Mouse (Mus musculus): ENCODE results near the gene Dusp10. TPM values are rescaled to one million over a fixed set of nuclear protein-coding genes. Genes with fewer than 3 reads are reported as not detected.
A peak's percentile ranks its signal among the peaks of the same experiment; 100 is the strongest.

The Dusp10 gene
- polyA plus RNA-seq, 1 experiment: 14.6 TPM

- Histone ChIP-seq H3K79me2 (ENCODE audit: control insufficient read depth, insufficient read depth) (peaks cover 42% of the 10 kb centered on the region), H3K4me2 (ENCODE audit: low read depth) (no peak overlapping the region), H3K36me3 (ENCODE audit: control insufficient read depth, insufficient read depth) (peaks cover 28% of the 10 kb centered on the region), H3ac (ENCODE audit: control insufficient read depth, insufficient read length) (no peak overlapping the region), H3K27me3 (ENCODE audit: control insufficient read depth, insufficient read depth, insufficient read length) (no peaks in the 10 kb centered on the region), H3K4me3 (no peak overlapping the region)
- TF ChIP-seq MYOD1 (IDR thresholded peaks at IDR 0.05; ENCODE audit: control insufficient read depth in 1 of 3, insufficient read length in 2 of 3, low read depth in 2 of 3) (no peak), POLR2AphosphoS2 (IDR thresholded peaks at IDR 0.05; ENCODE audit: insufficient read length, low read depth) (no peak), SRF (IDR thresholded peaks at IDR 0.05; ENCODE audit: control insufficient read depth, insufficient read length, low read depth) (no peak), TCF3 (IDR thresholded peaks at IDR 0.05; ENCODE audit: insufficient read length, low read depth) (no peak), USF1 (IDR thresholded peaks at IDR 0.05; ENCODE audit: low read depth) (no peak), MYOG (IDR thresholded peaks at IDR 0.05; ENCODE audit: control insufficient read depth in 1 of 3, insufficient read depth in 1 of 3, insufficient read length in 2 of 3, low read depth in 2 of 3) (no peak), E2F4 (IDR thresholded peaks at IDR 0.05; ENCODE audit: insufficient read depth) (no peak), CEBPB (IDR thresholded peaks at IDR 0.05; ENCODE audit: insufficient read depth, poor library complexity, severe bottlenecking) (no peak), REST (IDR thresholded peaks at IDR 0.05; ENCODE audit: insufficient read depth, insufficient read length) (no peak), MAX (IDR thresholded peaks at IDR 0.05; ENCODE audit: low read depth) (no peak), TCF12 (IDR thresholded peaks at IDR 0.05; ENCODE audit: insufficient read depth, poor library complexity, severe bottlenecking) (no peak), POLR2A (IDR thresholded peaks at IDR 0.05; ENCODE audit: insufficient read length, low read depth) (no peak)
Measured at GRCm38 (mm10) chr1:184067704-184068558, 54.8 kb downstream of the Dusp10 start.

- no peak overlapping the region for H3K4me3 ChIP-seq
- no peaks in the 10 kb centered on the region for H3K27me3 ChIP-seq (ENCODE audit: control insufficient read depth, insufficient read depth, insufficient read length)
- H3K4me2 ChIP-seq (ENCODE audit: low read depth): no peak overlapping the region
- TF ChIP-seq SRF (IDR thresholded peaks at IDR 0.05; ENCODE audit: control insufficient read depth, insufficient read length, low read depth): no peak
- no peak for TF ChIP-seq MYOD1 (IDR thresholded peaks at IDR 0.05; ENCODE audit: control insufficient read depth in 1 of 3, insufficient read length in 2 of 3, low read depth in 2 of 3)
- no peak for TF ChIP-seq E2F4 (IDR thresholded peaks at IDR 0.05; ENCODE audit: insufficient read depth)
- no peak overlapping the region for H3ac ChIP-seq (ENCODE audit: control insufficient read depth, insufficient read length)
- peaks cover 38% of the 10 kb centered on the region for H3K36me3 ChIP-seq (ENCODE audit: control insufficient read depth, insufficient read depth)
- H3K79me2 ChIP-seq (ENCODE audit: control insufficient read depth, insufficient read depth): peaks cover 33% of the 10 kb centered on the region
Measured at GRCm38 (mm10) chr1:184068971-184069370, 55.9 kb downstream of the Dusp10 start.

GRCm38 (mm10) chr1:184076065-184076464, 63.0 kb downstream of the Dusp10 start:
- Histone ChIP-seq H3K4me3 (no peak overlapping the region), H3K27me3 (ENCODE audit: control insufficient read depth, insufficient read depth, insufficient read length) (no peaks in the 10 kb centered on the region), H3ac (ENCODE audit: control insufficient read depth, insufficient read length) (no peak overlapping the region), H3K79me2 (ENCODE audit: control insufficient read depth, insufficient read depth) (no peaks in the 10 kb centered on the region), H3K4me2 (ENCODE audit: low read depth) (peak overlapping the region; percentile 50), H3K36me3 (ENCODE audit: control insufficient read depth, insufficient read depth) (peaks cover 31% of the 10 kb centered on the region)
- no peak for TF ChIP-seq MAX (IDR thresholded peaks at IDR 0.05; ENCODE audit: low read depth)
- TF ChIP-seq MYOD1 (IDR thresholded peaks at IDR 0.05; ENCODE audit: control insufficient read depth in 1 of 3, insufficient read length in 2 of 3, low read depth in 2 of 3): no peak
- no peak for TF ChIP-seq TCF12 (IDR thresholded peaks at IDR 0.05; ENCODE audit: insufficient read depth, poor library complexity, severe bottlenecking)
- no peak for TF ChIP-seq POLR2A (IDR thresholded peaks at IDR 0.05; ENCODE audit: insufficient read length, low read depth)
- TF ChIP-seq REST (IDR thresholded peaks at IDR 0.05; ENCODE audit: insufficient read depth, insufficient read length): no peak
- no peak for TF ChIP-seq USF1 (IDR thresholded peaks at IDR 0.05; ENCODE audit: low read depth)
- TF ChIP-seq E2F4 (IDR thresholded peaks at IDR 0.05; ENCODE audit: insufficient read depth): no peak
- no peak for TF ChIP-seq MYOG (IDR thresholded peaks at IDR 0.05; ENCODE audit: control insufficient read depth in 1 of 3, insufficient read depth in 1 of 3, insufficient read length in 2 of 3, low read depth in 2 of 3)
- TF ChIP-seq POLR2AphosphoS2 (IDR thresholded peaks at IDR 0.05; ENCODE audit: insufficient read length, low read depth): no peak
- no peak for TF ChIP-seq SRF (IDR thresholded peaks at IDR 0.05; ENCODE audit: control insufficient read depth, insufficient read length, low read depth)
- TF ChIP-seq TCF3 (IDR thresholded peaks at IDR 0.05; ENCODE audit: insufficient read length, low read depth): no peak
- no peak for TF ChIP-seq CEBPB (IDR thresholded peaks at IDR 0.05; ENCODE audit: insufficient read depth, poor library complexity, severe bottlenecking)

- TF ChIP-seq TCF3 (IDR thresholded peaks at IDR 0.05; ENCODE audit: insufficient read length, low read depth): no peak
- TF ChIP-seq REST (IDR thresholded peaks at IDR 0.05; ENCODE audit: insufficient read depth, insufficient read length): no peak
- no peak for TF ChIP-seq CEBPB (IDR thresholded peaks at IDR 0.05; ENCODE audit: insufficient read depth, poor library complexity, severe bottlenecking)
- no peak for TF ChIP-seq SRF (IDR thresholded peaks at IDR 0.05; ENCODE audit: control insufficient read depth, insufficient read length, low read depth)
- no peaks in the 10 kb centered on the region for H3K27me3 ChIP-seq (ENCODE audit: control insufficient read depth, insufficient read depth, insufficient read length)
- no peak overlapping the region for H3K4me3 ChIP-seq
- no peaks in the 10 kb centered on the region for H3K79me2 ChIP-seq (ENCODE audit: control insufficient read depth, insufficient read depth)
- peaks cover 26% of the 10 kb centered on the region for H3K36me3 ChIP-seq (ENCODE audit: control insufficient read depth, insufficient read depth)
- H3ac ChIP-seq (ENCODE audit: control insufficient read depth, insufficient read length): no peak overlapping the region
- peak overlapping the region; percentile 50 for H3K4me2 ChIP-seq (ENCODE audit: low read depth)
Measured at GRCm38 (mm10) chr1:184076756-184077155, 63.7 kb downstream of the Dusp10 start.

- Histone ChIP-seq H3K4me2 (ENCODE audit: low read depth) (no peak overlapping the region), H3K36me3 (ENCODE audit: control insufficient read depth, insufficient read depth) (peaks cover 10% of the 10 kb centered on the region), H3K4me3 (no peak overlapping the region), H3K79me2 (ENCODE audit: control insufficient read depth, insufficient read depth) (no peaks in the 10 kb centered on the region), H3K27me3 (ENCODE audit: control insufficient read depth, insufficient read depth, insufficient read length) (no peaks in the 10 kb centered on the region), H3ac (ENCODE audit: control insufficient read depth, insufficient read length) (no peak overlapping the region)
- TF ChIP-seq USF1 (IDR thresholded peaks at IDR 0.05; ENCODE audit: low read depth) (no peak), SRF (IDR thresholded peaks at IDR 0.05; ENCODE audit: control insufficient read depth, insufficient read length, low read depth) (no peak), MYOD1 (IDR thresholded peaks at IDR 0.05; ENCODE audit: control insufficient read depth in 1 of 3, insufficient read length in 2 of 3, low read depth in 2 of 3) (no peak), CEBPB (IDR thresholded peaks at IDR 0.05; ENCODE audit: insufficient read depth, poor library complexity, severe bottlenecking) (peak; percentile 61)
Measured at GRCm38 (mm10) chr1:184079304-184079703, 66.2 kb downstream of the Dusp10 start.

All from myocyte (in vitro differentiated cells).